Mouse (Mus musculus): ENCODE measurements around the gene Dusp2. TPM values are rescaled to one million over a fixed set of nuclear protein-coding genes. Genes with fewer than 3 reads are reported as not detected.
A peak's percentile ranks its signal among the peaks of the same experiment; 100 is the strongest.

The Dusp2 gene
- total RNA-seq, 1 experiment, result 1.8 TPM

- no peaks in the 10 kb centered on the region for H3K4me1 ChIP-seq (ENCODE audit: control insufficient read depth in 2 of 2, insufficient read depth in 2 of 2, low read length in 2 of 2, poor library complexity in 1 of 2)
- no peak overlapping the region for H3K4me3 ChIP-seq (ENCODE audit: insufficient read depth in 1 of 2, low read depth in 1 of 2, low read length in 2 of 2, poor library complexity in 1 of 2, severe bottlenecking in 1 of 2)
- TF ChIP-seq CHD2 (IDR thresholded peaks at IDR 0.05; ENCODE audit: low read depth, low read length), result no peak
- TF ChIP-seq ZNF384 (IDR thresholded peaks at IDR 0.05; ENCODE audit: low read depth, low read length), result no peak
- no peak for TF ChIP-seq HCFC1 (IDR thresholded peaks at IDR 0.05; ENCODE audit: borderline replicate concordance, insufficient read depth, low read length)
- TF ChIP-seq ZC3H11A (IDR thresholded peaks at IDR 0.05; ENCODE audit: borderline replicate concordance, low read depth, low read length), result no peak
- no peak for TF ChIP-seq MAFK (IDR thresholded peaks at IDR 0.05; ENCODE audit: insufficient read depth, low read depth, low read length)
- in situ Hi-C loops (cut with MboI; ENCODE audit: low sequenced_read_pairs in 2 of 2, unreplicated experiment in 2 of 2), result no loop called here
- no peaks in the 10 kb centered on the region for H3K36me3 ChIP-seq (ENCODE audit: control insufficient read depth, insufficient read depth, low read length, poor library complexity, severe bottlenecking)
- no peak overlapping the region for H3K27ac ChIP-seq (ENCODE audit: insufficient read depth, low read depth, low read length, poor library complexity, severe bottlenecking)
- no peak overlapping the region for H3K9ac ChIP-seq (ENCODE audit: insufficient read depth, low read depth, low read length, poor library complexity, severe bottlenecking)
- DNase-seq (ENCODE audit: low read depth, low spot score), result no peak
- H3K9me3 ChIP-seq (ENCODE audit: control insufficient read depth, insufficient read depth, low read depth, low read length), result no peaks in the 10 kb centered on the region
Measured at GRCm38 (mm10) chr2:127347147-127347985, 11.4 kb downstream of the Dusp2 start.

- H3K4me1 ChIP-seq (ENCODE audit: control insufficient read depth in 2 of 2, insufficient read depth in 2 of 2, low read length in 2 of 2, poor library complexity in 1 of 2), result no peaks in the 10 kb centered on the region
- H3K36me3 ChIP-seq (ENCODE audit: control insufficient read depth, insufficient read depth, low read length, poor library complexity, severe bottlenecking), result no peaks in the 10 kb centered on the region
- no peaks in the 10 kb centered on the region for H3K9me3 ChIP-seq (ENCODE audit: control insufficient read depth, insufficient read depth, low read depth, low read length)
- DNase-seq (ENCODE audit: low read depth, low spot score), result no peak
- no peak for TF ChIP-seq ZC3H11A (IDR thresholded peaks at IDR 0.05; ENCODE audit: borderline replicate concordance, low read depth, low read length)
- no peak for TF ChIP-seq MAFK (IDR thresholded peaks at IDR 0.05; ENCODE audit: insufficient read depth, low read depth, low read length)
- TF ChIP-seq CHD2 (IDR thresholded peaks at IDR 0.05; ENCODE audit: low read depth, low read length), result no peak
- no peak for TF ChIP-seq ZNF384 (IDR thresholded peaks at IDR 0.05; ENCODE audit: low read depth, low read length)
- no peak for TF ChIP-seq HCFC1 (IDR thresholded peaks at IDR 0.05; ENCODE audit: borderline replicate concordance, insufficient read depth, low read length)
- no peak overlapping the region for H3K4me3 ChIP-seq (ENCODE audit: insufficient read depth in 1 of 2, low read depth in 1 of 2, low read length in 2 of 2, poor library complexity in 1 of 2, severe bottlenecking in 1 of 2)
- H3K27ac ChIP-seq (ENCODE audit: insufficient read depth, low read depth, low read length, poor library complexity, severe bottlenecking), result no peak overlapping the region
- in situ Hi-C loops (cut with MboI; ENCODE audit: low sequenced_read_pairs in 2 of 2, unreplicated experiment in 2 of 2), result no loop called here
- no peak overlapping the region for H3K9ac ChIP-seq (ENCODE audit: insufficient read depth, low read depth, low read length, poor library complexity, severe bottlenecking)
Measured at GRCm38 (mm10) chr2:127353881-127354280, 17.9 kb downstream of the Dusp2 start.

- Histone ChIP-seq H3K4me1 (ENCODE audit: control insufficient read depth in 2 of 2, insufficient read depth in 2 of 2, low read length in 2 of 2, poor library complexity in 1 of 2) (peaks cover 0 to 4% of the 10 kb centered on the region in 2 experiments; a peak in 1 of 4 replicates), H3K27ac (ENCODE audit: insufficient read depth, low read depth, low read length, poor library complexity, severe bottlenecking) (no peak within 1 kb of the TSS), H3K36me3 (ENCODE audit: control insufficient read depth, insufficient read depth, low read length, poor library complexity, severe bottlenecking) (no peaks in the 10 kb centered on the region), H3K4me3 (ENCODE audit: insufficient read depth in 1 of 2, low read depth in 1 of 2, low read length in 2 of 2, poor library complexity in 1 of 2, severe bottlenecking in 1 of 2) (peak within 1 kb of the TSS; percentile 63 to 74), H3K9me3 (ENCODE audit: control insufficient read depth, insufficient read depth, low read depth, low read length) (no peaks in the 10 kb centered on the region), H3K9ac (ENCODE audit: insufficient read depth, low read depth, low read length, poor library complexity, severe bottlenecking) (peak within 1 kb of the TSS; percentile 34)
- peak; percentile 90 for DNase-seq (ENCODE audit: low read depth, low spot score)
- no peak for TF ChIP-seq HCFC1 (IDR thresholded peaks at IDR 0.05; ENCODE audit: borderline replicate concordance, insufficient read depth, low read length)
- TF ChIP-seq CHD2 (IDR thresholded peaks at IDR 0.05; ENCODE audit: low read depth, low read length), result no peak
- no peak for TF ChIP-seq ZNF384 (IDR thresholded peaks at IDR 0.05; ENCODE audit: low read depth, low read length)
- peak; percentile 48; the same call in 1 of the 2 replicates for TF ChIP-seq ZC3H11A (IDR thresholded peaks at IDR 0.05; ENCODE audit: borderline replicate concordance, low read depth, low read length)
- in situ Hi-C loops (cut with MboI; ENCODE audit: low sequenced_read_pairs in 2 of 2, unreplicated experiment in 2 of 2), result no loop called here
Measured at GRCm38 (mm10) chr2:127362459-127363281, 26.7 kb downstream of the Dusp2 start, which contains the start of gene Adra2b. Gene Adra2b (plus strand): TSS chr2:127363208.

- Histone ChIP-seq H3K9ac (ENCODE audit: insufficient read depth, low read depth, low read length, poor library complexity, severe bottlenecking) (peak overlapping the region; percentile 34), H3K4me3 (ENCODE audit: insufficient read depth in 1 of 2, low read depth in 1 of 2, low read length in 2 of 2, poor library complexity in 1 of 2, severe bottlenecking in 1 of 2) (peak overlapping the region; percentile 63 to 74), H3K27ac (ENCODE audit: insufficient read depth, low read depth, low read length, poor library complexity, severe bottlenecking) (no peak overlapping the region), H3K36me3 (ENCODE audit: control insufficient read depth, insufficient read depth, low read length, poor library complexity, severe bottlenecking) (no peaks in the 10 kb centered on the region), H3K4me1 (ENCODE audit: control insufficient read depth in 2 of 2, insufficient read depth in 2 of 2, low read length in 2 of 2, poor library complexity in 1 of 2) (peaks cover 0 to 4% of the 10 kb centered on the region in 2 experiments; a peak in 1 of 4 replicates), H3K9me3 (ENCODE audit: control insufficient read depth, insufficient read depth, low read depth, low read length) (no peaks in the 10 kb centered on the region)
- TF ChIP-seq ZC3H11A (IDR thresholded peaks at IDR 0.05; ENCODE audit: borderline replicate concordance, low read depth, low read length), result no peak
- TF ChIP-seq MAFK (IDR thresholded peaks at IDR 0.05; ENCODE audit: insufficient read depth, low read depth, low read length), result no peak
- TF ChIP-seq ZNF384 (IDR thresholded peaks at IDR 0.05; ENCODE audit: low read depth, low read length), result no peak
- TF ChIP-seq CHD2 (IDR thresholded peaks at IDR 0.05; ENCODE audit: low read depth, low read length), result no peak
- TF ChIP-seq HCFC1 (IDR thresholded peaks at IDR 0.05; ENCODE audit: borderline replicate concordance, insufficient read depth, low read length), result no peak
- in situ Hi-C loops (cut with MboI; ENCODE audit: low sequenced_read_pairs in 2 of 2, unreplicated experiment in 2 of 2), result no loop called here
- DNase-seq (ENCODE audit: low read depth, low spot score), result no peak
Measured at GRCm38 (mm10) chr2:127363282-127363652, 27.3 kb downstream of the Dusp2 start.
